Mouse (Mus musculus): Measurements from ENCODE around the gene Sugp2. TPM values are rescaled to one million over a fixed set of nuclear protein-coding genes. Genes with fewer than 3 reads are reported as not detected.

Sugp2 gene
- polyA plus RNA-seq, 1 experiment from 2014 or later = 33.5 TPM

GRCm38 (mm10) chr8:70259043-70259442, 25.0 kb downstream of the Sugp2 start:
- TF ChIP-seq CTCF (IDR thresholded peaks at IDR 0.05; ENCODE audit: low read depth) = no peak
- no peaks in the 10 kb centered on the region for H3K9me3 ChIP-seq (ENCODE audit: low read depth, low read length)
- H3K4me1 ChIP-seq (ENCODE audit: insufficient read depth) = no peaks in the 10 kb centered on the region
- ATAC-seq (ENCODE audit: insufficient read depth) = peak; percentile 48
- peaks cover 98% of the 10 kb centered on the region for H3K36me3 ChIP-seq (ENCODE audit: insufficient read depth)
- WGBS = 79% methylated on average over 2 of the region's 2 CpGs
- no peak overlapping the region for H3K4me3 ChIP-seq (ENCODE audit: low read depth, low read length)
- no peak overlapping the region for H3K9ac ChIP-seq
- no peak overlapping the region for H3K4me2 ChIP-seq
- no peaks in the 10 kb centered on the region for H3K27me3 ChIP-seq (ENCODE audit: insufficient read depth, low read length)
- H3K27ac ChIP-seq (ENCODE audit: low read depth) = no peak overlapping the region
- peak; percentile 19 for DNase-seq

DNA sequence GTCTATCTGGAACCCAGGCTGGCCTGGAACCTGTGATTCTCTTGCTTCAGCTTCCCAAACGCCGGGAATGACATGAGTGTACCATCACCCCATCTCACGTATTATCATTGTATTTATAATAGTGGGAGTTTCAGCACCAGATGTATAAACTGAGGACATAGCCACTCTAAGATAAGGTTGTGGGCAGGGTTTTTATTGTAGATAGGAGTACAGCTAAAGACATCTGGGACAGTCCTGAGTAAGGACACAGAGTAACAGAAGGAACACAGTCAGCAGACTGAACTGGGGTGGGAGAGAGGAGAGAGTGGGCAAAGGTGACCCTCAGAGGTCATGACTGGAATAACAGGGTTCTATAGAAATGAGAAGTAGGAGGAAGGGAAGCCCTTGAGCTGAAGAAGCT, 33.6 kb downstream of the Sugp2 start:
- Histone ChIP-seq H3K4me3 (ENCODE audit: low read depth, low read length) (no peak overlapping the region), H3K4me1 (ENCODE audit: insufficient read depth) (no peaks in the 10 kb centered on the region), H3K27me3 (ENCODE audit: insufficient read depth, low read length) (no peaks in the 10 kb centered on the region), H3K9ac (no peak overlapping the region), H3K36me3 (ENCODE audit: insufficient read depth) (peaks cover 29% of the 10 kb centered on the region), H3K27ac (ENCODE audit: low read depth) (no peak overlapping the region), H3K9me3 (ENCODE audit: low read depth, low read length) (no peaks in the 10 kb centered on the region), H3K4me2 (no peak overlapping the region)
- WGBS = 57% methylated on average over 3 of the region's 3 CpGs
- no peak for TF ChIP-seq CTCF (IDR thresholded peaks at IDR 0.05; ENCODE audit: low read depth)
- no peak for DNase-seq
- no peak for ATAC-seq (ENCODE audit: insufficient read depth)

DNA sequence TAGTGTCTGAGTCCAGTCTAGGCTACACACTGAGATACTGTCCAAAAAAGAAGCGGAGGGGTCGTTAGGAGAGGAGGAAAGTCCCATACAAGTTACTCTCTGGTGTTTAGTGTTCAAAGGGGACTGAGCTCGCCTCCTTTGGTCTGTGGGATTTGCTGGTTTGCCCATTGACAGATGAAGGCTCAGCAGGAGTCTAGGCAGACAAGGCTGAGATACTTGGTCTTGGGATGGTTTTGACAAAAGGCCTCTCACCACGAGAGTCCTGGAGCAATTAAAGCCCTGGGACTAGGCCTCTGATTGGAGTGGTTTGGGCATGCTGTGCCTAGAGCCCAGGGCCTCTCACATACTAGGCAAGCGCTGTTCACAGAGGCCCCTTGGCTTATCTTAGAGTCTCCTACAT, 34.3 kb downstream of the Sugp2 start:
- H3K4me3 ChIP-seq (ENCODE audit: low read depth, low read length) = no peak overlapping the region
- no peak for TF ChIP-seq CTCF (IDR thresholded peaks at IDR 0.05; ENCODE audit: low read depth)
- H3K36me3 ChIP-seq (ENCODE audit: insufficient read depth) = peaks cover 22% of the 10 kb centered on the region
- no peaks in the 10 kb centered on the region for H3K4me1 ChIP-seq (ENCODE audit: insufficient read depth)
- H3K27me3 ChIP-seq (ENCODE audit: insufficient read depth, low read length) = no peaks in the 10 kb centered on the region
- 66% methylated on average over 5 of the region's 5 CpGs for WGBS
- H3K9me3 ChIP-seq (ENCODE audit: low read depth, low read length) = no peaks in the 10 kb centered on the region
- H3K4me2 ChIP-seq = no peak overlapping the region
- ATAC-seq (ENCODE audit: insufficient read depth) = no peak
- H3K27ac ChIP-seq (ENCODE audit: low read depth) = no peak overlapping the region
- DNase-seq = no peak
- no peak overlapping the region for H3K9ac ChIP-seq

DNA sequence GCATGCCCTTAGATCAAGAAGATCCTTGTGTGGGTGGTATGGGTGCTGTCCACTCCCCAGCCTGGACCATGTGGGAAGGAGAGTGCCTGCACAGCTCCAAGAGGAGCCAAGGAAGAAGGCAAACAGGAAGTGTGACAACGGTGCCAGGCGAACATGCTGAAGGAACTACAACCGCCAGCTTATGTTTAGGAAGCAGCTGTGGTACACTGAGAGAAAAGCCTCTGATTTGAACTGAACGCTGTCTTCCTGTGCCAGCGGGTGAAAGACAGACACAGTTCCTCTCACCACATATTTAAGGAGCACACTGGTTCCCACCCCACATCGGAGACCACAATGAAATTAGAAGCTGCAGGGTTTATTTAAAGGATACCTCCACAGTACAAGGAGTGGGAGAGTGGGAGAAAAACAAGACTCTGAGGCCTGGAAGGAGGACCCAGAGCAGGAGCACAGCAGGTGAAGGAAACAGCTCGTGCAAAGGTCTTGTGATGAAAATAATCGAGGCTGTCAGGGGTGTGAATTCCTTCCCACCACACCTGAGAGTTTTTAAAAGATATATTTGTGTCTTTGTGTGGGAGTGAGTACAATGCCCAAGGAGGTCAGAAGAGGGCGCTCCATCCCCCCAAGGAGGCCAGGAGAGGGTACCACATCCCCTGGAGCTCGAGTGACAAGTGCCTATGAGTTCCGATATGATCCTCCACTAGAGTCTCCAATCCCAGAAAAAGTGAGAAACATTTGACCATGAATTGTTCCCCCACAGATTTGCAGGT, 35.0 kb downstream of the Sugp2 start:
- DNase-seq = peak; percentile 34
- Histone ChIP-seq H3K27ac (ENCODE audit: low read depth) (no peak overlapping the region), H3K36me3 (ENCODE audit: insufficient read depth) (peaks cover 16% of the 10 kb centered on the region), H3K9ac (no peak overlapping the region), H3K4me2 (no peak overlapping the region), H3K4me1 (ENCODE audit: insufficient read depth) (no peaks in the 10 kb centered on the region), H3K9me3 (ENCODE audit: low read depth, low read length) (no peaks in the 10 kb centered on the region), H3K4me3 (ENCODE audit: low read depth, low read length) (no peak overlapping the region), H3K27me3 (ENCODE audit: insufficient read depth, low read length) (no peaks in the 10 kb centered on the region)
- WGBS = 42% methylated on average over 11 of the region's 11 CpGs
- TF ChIP-seq CTCF (IDR thresholded peaks at IDR 0.05; ENCODE audit: low read depth) = peak; percentile 52
- no peak for ATAC-seq (ENCODE audit: insufficient read depth)

GRCm38 (mm10) chr8:70272949-70273348, 38.9 kb downstream of the Sugp2 start:
- H3K4me1 ChIP-seq (ENCODE audit: insufficient read depth) = no peaks in the 10 kb centered on the region
- DNase-seq = peak; percentile 46
- 41% methylated on average over 3 of the region's 3 CpGs for WGBS
- H3K4me3 ChIP-seq (ENCODE audit: low read depth, low read length) = no peak overlapping the region
- H3K9me3 ChIP-seq (ENCODE audit: low read depth, low read length) = no peaks in the 10 kb centered on the region
- peak; percentile 39 for ATAC-seq (ENCODE audit: insufficient read depth)
- no peak overlapping the region for H3K27ac ChIP-seq (ENCODE audit: low read depth)
- H3K27me3 ChIP-seq (ENCODE audit: insufficient read depth, low read length) = no peaks in the 10 kb centered on the region
- H3K36me3 ChIP-seq (ENCODE audit: insufficient read depth) = no peaks in the 10 kb centered on the region
- H3K4me2 ChIP-seq = no peak overlapping the region
- H3K9ac ChIP-seq = no peak overlapping the region
- no peak for TF ChIP-seq CTCF (IDR thresholded peaks at IDR 0.05; ENCODE audit: low read depth)

- Histone ChIP-seq H3K9ac (no peak overlapping the region), H3K36me3 (ENCODE audit: insufficient read depth) (no peaks in the 10 kb centered on the region), H3K4me2 (no peak overlapping the region), H3K4me3 (ENCODE audit: low read depth, low read length) (no peak overlapping the region), H3K9me3 (ENCODE audit: low read depth, low read length) (no peaks in the 10 kb centered on the region), H3K27ac (ENCODE audit: low read depth) (no peak overlapping the region), H3K27me3 (ENCODE audit: insufficient read depth, low read length) (no peaks in the 10 kb centered on the region), H3K4me1 (ENCODE audit: insufficient read depth) (no peaks in the 10 kb centered on the region)
- ATAC-seq (ENCODE audit: insufficient read depth) (no peak), DNase-seq (no peak)
- no peak for TF ChIP-seq CTCF (IDR thresholded peaks at IDR 0.05; ENCODE audit: low read depth)
Observed at GRCm38 (mm10) chr8:70274350-70274749, 40.3 kb downstream of the Sugp2 start.

DNA sequence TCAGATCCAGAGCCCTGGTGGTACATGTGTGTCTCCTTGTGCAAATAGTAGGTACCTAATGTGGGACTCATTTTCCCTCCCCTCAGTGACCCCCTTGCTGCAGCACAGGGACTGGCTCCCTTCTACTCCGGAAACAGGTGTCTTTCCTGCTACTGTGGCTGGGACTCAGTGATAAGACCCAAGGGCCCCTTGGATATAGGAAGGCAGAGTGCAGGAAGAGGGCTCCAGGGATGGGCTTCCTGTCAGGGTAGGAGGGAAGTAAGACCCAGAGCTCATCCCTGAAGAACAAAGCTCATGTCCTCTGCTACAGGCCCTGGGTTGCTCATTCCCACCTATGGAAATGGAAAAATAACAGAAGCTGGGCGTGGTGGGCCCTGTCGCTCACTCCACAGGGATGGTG, 42.5 kb downstream of the Sugp2 start:
- ATAC-seq (ENCODE audit: insufficient read depth) (peak; percentile 65), DNase-seq (peak; percentile 60)
- no peak overlapping the region for H3K4me2 ChIP-seq
- H3K27ac ChIP-seq (ENCODE audit: low read depth) = 0 out of 2 replicates have a peak overlapping the region, but pooled peaks have one; percentile 33
- no peaks in the 10 kb centered on the region; the same call in 1 of the 2 replicates for H3K4me1 ChIP-seq (ENCODE audit: insufficient read depth)
- H3K36me3 ChIP-seq (ENCODE audit: insufficient read depth) = no peaks in the 10 kb centered on the region
- no peak overlapping the region for H3K4me3 ChIP-seq (ENCODE audit: low read depth, low read length)
- WGBS = 63% methylated on average over 3 of the region's 3 CpGs
- no peaks in the 10 kb centered on the region for H3K27me3 ChIP-seq (ENCODE audit: insufficient read depth, low read length)
- no peak overlapping the region for H3K9ac ChIP-seq
- H3K9me3 ChIP-seq (ENCODE audit: low read depth, low read length) = no peaks in the 10 kb centered on the region
- no peak for TF ChIP-seq CTCF (IDR thresholded peaks at IDR 0.05; ENCODE audit: low read depth)
